Mouse (Mus musculus) midbrain, embryonic 12.5 days (tissue): ENCODE data around the gene D430042O09Rik. TPM values are rescaled to one million over a fixed set of nuclear protein-coding genes. Genes with fewer than 3 reads are reported as not detected.

Experiments
- ATAC-seq: fragments of 200-750 bp; cut with Nextera tagmentation; 2 replicates; pipeline ENCODE4 v1.8.0; 2017; ENCODE audit warnings: low read depth, moderate TSS enrichment, moderate library complexity; ENCODE audit not compliant: low FRiP score
- H3K27ac ChIP-seq: fragments of 300-500 bp; sonication (generic); replicated peaks from 2 replicates; pipeline ENCODE4 v1.5.1; 2016; ENCODE audit warnings: mild to moderate bottlenecking
- H3K27me3 ChIP-seq: fragments of 300-500 bp; sonication (generic); 2 replicates; pipeline ENCODE4 v1.6.1; 2016; ENCODE audit warnings: mild to moderate bottlenecking
- H3K36me3 ChIP-seq: fragments of 300-500 bp; sonication (generic); 2 replicates; pipeline ENCODE4 v1.6.1; 2016
- H3K4me1 ChIP-seq: fragments of 300-500 bp; sonication (generic); 2 replicates; pipeline ENCODE4 v1.6.1; 2016
- H3K4me2 ChIP-seq: fragments of 300-500 bp; sonication (generic); replicated peaks from 2 replicates; pipeline ENCODE4 v1.6.1; 2016; ENCODE audit warnings: mild to moderate bottlenecking, moderate library complexity
- H3K4me3 ChIP-seq: fragments of 300-500 bp; sonication (generic); 2 replicates; pipeline ENCODE4 v1.5.1; 2016; ENCODE audit warnings: mild to moderate bottlenecking
- H3K9ac ChIP-seq: fragments of 300-500 bp; sonication (generic); replicated peaks from 2 replicates; pipeline ENCODE4 v1.6.1; 2016; ENCODE audit warnings: mild to moderate bottlenecking, moderate library complexity
- H3K9me3 ChIP-seq: fragments of 300-500 bp; sonication (generic); 2 replicates; pipeline ENCODE4 v1.6.1; 2016; ENCODE audit warnings: mild to moderate bottlenecking
- WGBS: fragments of 180-500 bp; shearing (Covaris S2); methylation state at CpG from one replicate; pipeline ENCODE4 v1.1.7; 2016; 5-methylcytosine and 5-hydroxymethylcytosine counted together
- polyA plus RNA-seq: library from polyadenylated mRNA; unstranded; fragments of >200 nt; fragmentation: Nextera tagmentation; extraction: Ambion mirVana; gene quantifications from 2 replicates; pipeline ENCODE4 v1.2.1, GENCODE M21; 2016

Gene D430042O09Rik
- polyA plus RNA-seq, 1 experiment from 2014 or later = 10.2 TPM

DNA sequence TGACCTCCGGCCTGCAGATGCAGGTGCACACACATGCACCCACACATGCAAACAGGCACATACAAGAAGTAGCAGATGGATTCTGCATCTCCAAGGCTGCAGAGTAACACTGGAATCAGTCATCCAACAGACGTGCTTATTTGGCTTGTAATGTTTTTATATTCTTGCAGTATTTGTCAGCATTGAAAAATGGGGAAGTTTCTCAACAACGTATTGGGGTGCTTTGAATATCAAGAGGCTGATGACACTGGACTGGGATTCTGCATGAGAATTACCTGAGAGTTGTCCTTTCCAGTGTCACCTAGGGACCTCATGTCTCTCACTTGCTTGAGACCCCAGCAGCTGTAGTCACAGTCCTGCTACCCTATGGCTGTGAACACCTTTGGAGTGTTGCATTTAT, 7.1 kb downstream of the D430042O09Rik start:
- H3K4me2 ChIP-seq = no peak overlapping the region
- no peak overlapping the region for H3K27ac ChIP-seq
- H3K36me3 ChIP-seq = peaks cover 3% of the 10 kb centered on the region; the same call in 1 of the 2 replicates
- H3K9ac ChIP-seq = no peak overlapping the region
- H3K4me3 ChIP-seq = no peak overlapping the region
- no peaks in the 10 kb centered on the region for H3K9me3 ChIP-seq
- no peaks in the 10 kb centered on the region for H3K27me3 ChIP-seq
- WGBS = 96% methylated on average over 3 of the region's 3 CpGs
- ATAC-seq = no peak
- no peaks in the 10 kb centered on the region for H3K4me1 ChIP-seq

DNA sequence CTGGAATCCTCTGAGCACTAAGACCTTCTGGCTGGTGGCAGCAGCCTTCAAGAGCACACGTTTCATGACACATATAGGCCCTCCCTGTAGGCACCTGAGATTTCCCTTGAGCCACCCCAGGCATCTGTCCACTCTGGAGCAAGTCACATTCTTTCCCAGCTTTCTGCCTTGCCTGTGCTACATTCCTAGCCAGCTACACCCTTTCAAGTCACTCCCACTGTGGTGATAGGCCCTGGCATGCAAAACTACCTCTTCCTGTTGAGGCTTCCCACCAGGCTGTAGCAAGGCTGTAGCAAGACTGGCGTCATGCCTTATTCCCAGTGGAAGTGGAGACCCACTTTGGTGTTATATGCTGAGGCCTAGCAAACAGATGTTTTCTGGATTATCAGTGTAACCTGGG, 9.0 kb downstream of the D430042O09Rik start:
- Histone ChIP-seq H3K4me3 (no peak overlapping the region), H3K9me3 (no peaks in the 10 kb centered on the region)

GRCm38 (mm10) chr7:125717612-125718011, 9.9 kb downstream of the D430042O09Rik start:
- Histone ChIP-seq H3K27ac (no peak overlapping the region), H3K4me2 (no peak overlapping the region), H3K4me3 (no peak overlapping the region), H3K36me3 (no peaks in the 10 kb centered on the region), H3K9me3 (no peaks in the 10 kb centered on the region), H3K9ac (no peak overlapping the region), H3K27me3 (no peaks in the 10 kb centered on the region), H3K4me1 (no peaks in the 10 kb centered on the region)
- ATAC-seq = no peak

More for the DNA sequence above, 9.0 kb downstream of the D430042O09Rik start:
- H3K4me1 ChIP-seq = no peaks in the 10 kb centered on the region
- H3K9ac ChIP-seq = no peak overlapping the region
- ATAC-seq = no peak
- WGBS = 65% methylated on average over 2 of the region's 2 CpGs
- H3K27ac ChIP-seq = no peak overlapping the region
- no peaks in the 10 kb centered on the region for H3K36me3 ChIP-seq
- no peak overlapping the region for H3K4me2 ChIP-seq
- H3K27me3 ChIP-seq = no peaks in the 10 kb centered on the region

DNA sequence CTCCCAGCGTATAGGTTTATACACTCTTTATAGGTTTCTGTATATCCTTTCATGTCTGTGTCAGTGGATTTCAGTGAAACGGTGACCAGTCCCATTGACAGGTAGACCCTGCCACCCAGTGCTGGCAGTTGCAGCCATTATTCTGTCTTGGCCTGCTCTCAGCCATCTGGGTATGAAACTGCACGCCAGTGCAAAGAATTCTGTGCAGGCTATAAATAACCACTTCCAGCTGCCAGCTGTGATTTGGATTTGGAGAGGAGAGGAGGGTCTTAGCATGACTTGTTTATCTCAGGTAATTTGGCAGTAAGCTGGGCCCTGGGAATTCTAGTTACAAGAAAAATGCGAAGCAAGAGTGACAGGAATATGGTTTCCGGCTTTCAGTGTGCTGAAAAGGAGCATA, 12.7 kb downstream of the D430042O09Rik start:
- H3K36me3 ChIP-seq = no peaks in the 10 kb centered on the region
- H3K4me1 ChIP-seq = no peaks in the 10 kb centered on the region
- no peak overlapping the region for H3K4me3 ChIP-seq
- H3K4me2 ChIP-seq = no peak overlapping the region
- H3K9me3 ChIP-seq = no peaks in the 10 kb centered on the region
- H3K27me3 ChIP-seq = no peaks in the 10 kb centered on the region
- H3K9ac ChIP-seq = no peak overlapping the region
- ATAC-seq = no peak
- 88% methylated on average over 5 of the region's 5 CpGs for WGBS
- no peak overlapping the region for H3K27ac ChIP-seq

DNA sequence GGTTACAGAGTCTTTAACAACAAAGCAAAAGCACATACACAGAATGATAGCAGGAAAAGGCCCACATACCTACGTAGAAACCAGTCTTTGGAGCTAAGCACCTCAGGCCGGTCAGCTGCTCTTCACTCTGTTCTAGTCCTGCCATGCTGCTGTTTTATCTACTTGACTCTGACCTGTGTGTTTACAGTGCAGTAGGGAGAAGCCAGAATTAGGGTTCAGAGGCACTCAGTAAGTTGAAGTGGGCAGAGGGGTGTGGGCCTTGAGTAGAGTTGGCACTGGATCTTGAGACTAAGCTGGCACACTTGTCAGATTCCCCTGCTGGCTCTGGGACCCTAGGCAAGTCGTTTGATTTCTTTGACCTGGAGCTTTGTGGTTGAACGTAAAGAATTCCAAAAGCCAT, 13.3 kb downstream of the D430042O09Rik start:
- 86% methylated on average over 4 of the region's 4 CpGs for WGBS
- Histone ChIP-seq H3K4me2 (no peak overlapping the region), H3K9ac (no peak overlapping the region), H3K9me3 (no peaks in the 10 kb centered on the region), H3K4me3 (no peak overlapping the region), H3K27ac (no peak overlapping the region), H3K27me3 (no peaks in the 10 kb centered on the region), H3K4me1 (no peaks in the 10 kb centered on the region), H3K36me3 (no peaks in the 10 kb centered on the region)
- ATAC-seq = no peak

DNA sequence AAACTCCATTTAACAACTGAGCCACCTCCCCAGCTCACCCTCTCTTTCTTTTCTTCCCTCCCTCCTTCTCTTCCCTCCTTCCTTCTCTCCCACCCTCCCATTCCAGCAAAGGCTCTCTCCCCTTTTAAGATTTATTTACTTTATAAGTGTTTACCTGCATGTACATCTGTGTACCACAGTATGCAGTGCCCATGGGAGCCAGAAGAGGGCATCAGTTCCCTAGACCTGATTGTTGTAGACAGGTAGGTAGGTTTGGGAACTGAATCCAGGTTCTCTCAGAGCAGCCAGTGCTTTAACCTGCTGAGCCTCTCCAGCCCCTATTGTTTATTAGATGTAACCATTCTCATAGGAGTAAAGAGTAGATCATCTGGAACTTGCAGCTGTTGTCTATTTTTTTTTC, 14.4 kb downstream of the D430042O09Rik start:
- no peak for ATAC-seq
- no peaks in the 10 kb centered on the region for H3K9me3 ChIP-seq
- no peaks in the 10 kb centered on the region for H3K36me3 ChIP-seq
- no peak overlapping the region for H3K4me2 ChIP-seq
- H3K4me3 ChIP-seq = no peak overlapping the region
- no peaks in the 10 kb centered on the region for H3K27me3 ChIP-seq
- H3K4me1 ChIP-seq = no peaks in the 10 kb centered on the region
- H3K9ac ChIP-seq = no peak overlapping the region
- H3K27ac ChIP-seq = no peak overlapping the region

DNA sequence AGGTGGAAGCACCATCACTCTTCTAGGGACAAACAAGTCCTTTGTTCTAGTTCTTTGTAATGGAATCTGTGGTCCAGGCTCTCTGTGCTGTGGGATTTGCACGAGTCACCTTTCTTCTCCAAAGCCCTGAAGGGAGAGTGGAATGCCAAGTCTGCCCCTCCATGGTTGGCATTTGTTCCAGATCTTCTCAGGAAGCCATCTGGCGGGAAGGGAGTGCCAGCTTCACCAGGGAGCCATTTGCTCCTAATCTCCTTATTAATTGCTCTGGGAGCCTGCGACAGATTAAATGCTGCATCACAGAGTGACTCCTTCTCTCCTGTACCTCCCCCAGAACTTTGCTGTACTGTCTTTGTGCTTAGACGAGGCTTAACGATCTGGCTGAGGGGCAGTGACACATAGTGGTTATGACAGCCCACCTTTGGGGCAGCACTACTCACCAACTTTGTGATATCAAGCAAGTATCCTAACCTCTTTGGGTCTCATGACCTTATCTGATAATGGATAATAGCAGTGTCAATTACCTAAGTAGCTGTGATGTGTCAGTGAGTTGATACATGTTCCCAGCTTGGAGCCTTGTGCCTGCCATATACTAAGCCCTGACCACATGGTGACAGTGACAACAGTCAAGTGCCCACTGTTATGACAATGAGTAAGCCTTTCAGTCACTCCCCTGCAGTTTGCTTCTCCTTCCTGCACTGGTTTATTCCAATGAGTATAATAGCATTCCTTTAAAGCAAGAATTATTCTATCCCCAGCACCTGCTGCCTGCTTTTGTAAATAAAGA, 15.7 kb downstream of the D430042O09Rik start:
- Histone ChIP-seq H3K9ac (no peak overlapping the region), H3K4me3 (no peak overlapping the region), H3K36me3 (no peaks in the 10 kb centered on the region), H3K4me1 (no peaks in the 10 kb centered on the region), H3K27me3 (no peaks in the 10 kb centered on the region), H3K4me2 (no peak overlapping the region), H3K27ac (no peak overlapping the region), H3K9me3 (no peaks in the 10 kb centered on the region)
- no peak for ATAC-seq
- WGBS = 61% methylated on average over 5 of the region's 5 CpGs

GRCm38 (mm10) chr7:125731679-125732078, 24.0 kb downstream of the D430042O09Rik start:
- Histone ChIP-seq H3K27ac (no peak overlapping the region), H3K4me2 (no peak overlapping the region), H3K4me1 (0 out of 2 replicates have a peak, but pooled peaks cover 2% of the 10 kb centered on the region), H3K9me3 (no peaks in the 10 kb centered on the region), H3K27me3 (no peaks in the 10 kb centered on the region), H3K9ac (no peak overlapping the region), H3K4me3 (no peak overlapping the region), H3K36me3 (no peaks in the 10 kb centered on the region)
- ATAC-seq = no peak

DNA sequence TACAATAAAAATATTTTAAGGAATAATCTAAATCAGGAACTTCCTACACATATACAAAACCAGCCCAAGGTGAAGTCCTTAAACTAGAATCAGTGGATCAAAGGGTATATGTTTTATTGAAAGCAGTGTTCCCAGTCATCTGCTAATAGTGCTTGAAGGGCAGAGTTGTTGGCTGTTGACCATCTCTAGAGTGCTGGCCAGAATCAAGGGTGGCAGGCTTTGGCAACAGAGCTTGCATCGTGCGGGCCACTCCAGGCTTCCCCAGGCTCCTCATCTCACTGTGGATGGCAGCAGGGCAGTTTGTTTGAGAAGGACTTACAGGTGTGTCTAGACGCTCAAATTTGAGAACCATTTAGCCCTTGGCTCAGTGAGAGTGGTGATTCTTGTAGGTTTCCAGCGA, 26.1 kb downstream of the D430042O09Rik start:
- Histone ChIP-seq H3K4me2 (no peak overlapping the region), H3K4me3 (no peak overlapping the region), H3K27ac (no peak overlapping the region), H3K36me3 (no peaks in the 10 kb centered on the region), H3K27me3 (no peaks in the 10 kb centered on the region), H3K4me1 (0 out of 2 replicates have a peak, but pooled peaks cover 2% of the 10 kb centered on the region), H3K9me3 (no peaks in the 10 kb centered on the region), H3K9ac (no peak overlapping the region)
- no peak for ATAC-seq
- WGBS = 90% methylated on average over 4 of the region's 4 CpGs

DNA sequence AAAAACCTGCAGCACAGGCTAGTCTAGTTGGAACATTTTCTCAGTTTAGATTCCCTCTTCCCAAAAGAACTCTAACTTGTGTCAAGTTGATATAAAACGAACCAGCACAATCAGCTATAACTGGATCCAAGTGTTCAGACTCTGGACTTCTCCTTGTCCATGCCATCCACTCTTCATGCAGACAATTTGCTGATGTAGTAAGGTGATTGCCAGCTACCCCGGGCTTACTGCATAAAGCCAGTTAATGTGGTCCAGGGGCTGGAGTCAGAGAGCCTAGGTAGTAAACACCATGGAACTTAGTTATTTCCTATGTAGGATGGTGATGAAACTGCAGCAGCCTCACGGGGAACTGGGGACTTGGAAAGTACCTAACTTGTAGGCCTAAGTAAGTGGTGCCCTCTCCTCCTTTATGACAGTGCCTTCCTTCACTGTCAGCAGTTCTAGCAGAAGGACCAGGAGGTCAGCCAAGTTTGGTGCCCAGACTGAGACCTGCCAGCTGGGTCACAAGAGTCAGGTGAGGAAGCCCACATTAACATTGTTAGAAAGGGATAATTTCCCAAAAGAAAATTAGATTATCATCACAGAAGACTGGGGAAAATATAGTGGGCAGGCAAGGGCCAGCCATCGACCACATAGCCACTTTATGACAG, 28.8 kb downstream of the D430042O09Rik start:
- Histone ChIP-seq H3K9me3 (no peaks in the 10 kb centered on the region), H3K27ac (no peak overlapping the region), H3K36me3 (no peaks in the 10 kb centered on the region), H3K4me3 (no peak overlapping the region), H3K4me1 (0 out of 2 replicates have a peak, but pooled peaks cover 2% of the 10 kb centered on the region), H3K9ac (no peak overlapping the region), H3K27me3 (no peaks in the 10 kb centered on the region), H3K4me2 (no peak overlapping the region)
- 86% methylated on average over 4 of the region's 4 CpGs for WGBS
- no peak for ATAC-seq

- Histone ChIP-seq H3K4me1 (no peaks in the 10 kb centered on the region), H3K9me3 (no peaks in the 10 kb centered on the region), H3K36me3 (no peaks in the 10 kb centered on the region), H3K4me2 (no peak overlapping the region), H3K27me3 (no peaks in the 10 kb centered on the region), H3K9ac (no peak overlapping the region), H3K4me3 (no peak overlapping the region), H3K27ac (no peak overlapping the region)
- ATAC-seq = no peak
- WGBS = 87% methylated on average over 2 of the region's 2 CpGs
Observed at GRCm38 (mm10) chr7:125740521-125740920, 32.8 kb downstream of the D430042O09Rik start.

- WGBS = 58% methylated on average over 1 of the region's 1 CpGs
- Histone ChIP-seq H3K27me3 (no peaks in the 10 kb centered on the region), H3K4me2 (no peak overlapping the region), H3K4me1 (no peaks in the 10 kb centered on the region), H3K27ac (no peak overlapping the region), H3K9ac (no peak overlapping the region), H3K9me3 (no peaks in the 10 kb centered on the region), H3K4me3 (no peak overlapping the region), H3K36me3 (no peaks in the 10 kb centered on the region)
- ATAC-seq = no peak
Observed at GRCm38 (mm10) chr7:125741271-125741703, 33.6 kb downstream of the D430042O09Rik start.
